Mouse (Mus musculus) urinary bladder, postnatal 36 days (tissue): ENCODE results near the gene E130311K13Rik.

Experiments used
- DNase-seq, 2 experiments: peaks; one replicate each; pipeline ENCODE4 v3.0.0; 2022; ENCODE audit warnings: low spot score in 2 of 2, mixed read lengths in 1 of 2

The E130311K13Rik gene

DNA sequence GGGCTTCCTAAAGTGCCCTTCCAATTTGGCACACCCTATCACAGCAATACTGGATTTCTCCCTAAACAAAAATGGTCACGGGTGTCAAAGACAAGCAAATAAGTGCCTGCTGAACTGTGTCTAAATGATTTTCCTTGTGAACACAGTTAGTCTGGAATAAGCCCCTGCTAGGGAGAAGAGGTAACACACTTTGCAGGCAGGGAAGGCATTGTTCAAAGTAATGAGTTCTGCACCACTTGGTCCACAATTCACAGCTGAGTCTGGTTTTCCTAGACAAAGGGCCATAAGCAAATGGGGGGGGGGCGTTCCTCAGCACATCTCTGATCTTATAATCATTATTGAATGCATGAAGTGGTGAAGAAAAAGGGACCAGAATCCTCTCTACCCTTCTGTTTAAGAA, 33.5 kb downstream of the E130311K13Rik start:
- no peak for DNase-seq

DNA sequence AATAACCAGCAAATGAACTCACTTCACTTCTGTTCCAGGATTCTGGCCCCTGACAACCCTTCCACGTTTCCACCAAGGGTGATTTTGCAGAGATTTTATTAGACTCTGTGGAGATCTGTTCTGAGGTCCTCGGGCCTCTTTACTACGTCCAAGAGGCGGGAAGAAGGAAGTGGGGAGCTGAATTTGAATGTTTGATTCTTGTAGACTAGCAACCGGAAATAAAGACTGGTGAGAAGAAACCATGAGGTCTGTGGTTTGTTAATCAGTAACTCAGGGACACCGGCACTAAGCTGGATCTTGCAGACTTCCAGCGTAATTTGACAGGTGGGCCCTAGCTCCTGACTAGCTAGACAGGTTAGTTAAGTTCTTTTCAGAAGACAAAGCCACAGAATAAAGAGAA, 35.6 kb downstream of the E130311K13Rik start:
- DNase-seq = peak in 1 of 2 experiments; percentile 1

GRCm38 (mm10) chr3:63892154-63892553, 37.1 kb downstream of the E130311K13Rik start:
- no peak for DNase-seq

GRCm38 (mm10) chr3:63881065-63881464, 48.2 kb downstream of the E130311K13Rik start:
- DNase-seq = no peak

DNA sequence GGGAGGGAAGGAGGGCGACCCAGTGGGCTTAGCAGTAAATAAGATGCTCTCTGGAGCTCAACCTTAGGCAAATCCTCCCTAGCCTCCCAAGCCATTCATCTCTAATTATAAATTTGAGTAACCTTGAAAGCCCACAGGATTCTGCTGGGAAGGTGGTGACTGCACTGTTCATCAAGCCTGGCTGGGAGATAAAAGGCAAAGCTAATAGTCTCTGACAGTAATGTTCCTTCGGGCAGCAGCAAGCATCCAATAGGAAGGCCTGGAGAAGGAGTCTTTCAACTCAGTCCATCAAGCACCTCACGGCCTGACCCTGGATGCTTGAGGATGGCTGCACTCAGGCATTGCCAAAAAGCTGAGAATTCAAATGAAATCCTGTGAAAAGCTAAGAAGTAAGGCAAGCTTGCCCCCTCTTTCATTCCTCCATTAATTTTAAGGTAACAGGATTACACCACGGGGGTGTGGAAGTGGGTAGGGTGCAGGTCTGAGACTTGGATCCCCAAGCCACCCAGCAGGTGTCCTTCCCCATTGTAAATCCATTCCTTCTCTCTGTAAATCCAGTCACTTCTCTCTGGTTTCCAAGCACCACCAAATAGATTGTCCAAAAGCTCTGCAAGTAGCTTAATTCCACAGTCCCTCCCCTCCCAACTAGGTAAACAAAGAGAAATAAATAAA, 50.1 kb downstream of the E130311K13Rik start:
- DNase-seq = no peak

- DNase-seq = no peak
Observed at GRCm38 (mm10) chr3:63872818-63873217, 56.5 kb downstream of the E130311K13Rik start.

GRCm38 (mm10) chr3:63871249-63871648, 58.0 kb downstream of the E130311K13Rik start:
- no peak for DNase-seq

- peak in 1 of 2 experiments; percentile 3 for DNase-seq
Observed at GRCm38 (mm10) chr3:63868285-63868684, 61.0 kb downstream of the E130311K13Rik start.

GRCm38 (mm10) chr3:63865069-63865468, 64.2 kb downstream of the E130311K13Rik start:
- no peak for DNase-seq
